Mouse (Mus musculus): Measurements from ENCODE around the gene Oprd1. TPM values are rescaled to one million over a fixed set of nuclear protein-coding genes. Genes with fewer than 3 reads are reported as not detected.

The Oprd1 gene
- polyA plus RNA-seq, 1 experiment: not detected

DNA sequence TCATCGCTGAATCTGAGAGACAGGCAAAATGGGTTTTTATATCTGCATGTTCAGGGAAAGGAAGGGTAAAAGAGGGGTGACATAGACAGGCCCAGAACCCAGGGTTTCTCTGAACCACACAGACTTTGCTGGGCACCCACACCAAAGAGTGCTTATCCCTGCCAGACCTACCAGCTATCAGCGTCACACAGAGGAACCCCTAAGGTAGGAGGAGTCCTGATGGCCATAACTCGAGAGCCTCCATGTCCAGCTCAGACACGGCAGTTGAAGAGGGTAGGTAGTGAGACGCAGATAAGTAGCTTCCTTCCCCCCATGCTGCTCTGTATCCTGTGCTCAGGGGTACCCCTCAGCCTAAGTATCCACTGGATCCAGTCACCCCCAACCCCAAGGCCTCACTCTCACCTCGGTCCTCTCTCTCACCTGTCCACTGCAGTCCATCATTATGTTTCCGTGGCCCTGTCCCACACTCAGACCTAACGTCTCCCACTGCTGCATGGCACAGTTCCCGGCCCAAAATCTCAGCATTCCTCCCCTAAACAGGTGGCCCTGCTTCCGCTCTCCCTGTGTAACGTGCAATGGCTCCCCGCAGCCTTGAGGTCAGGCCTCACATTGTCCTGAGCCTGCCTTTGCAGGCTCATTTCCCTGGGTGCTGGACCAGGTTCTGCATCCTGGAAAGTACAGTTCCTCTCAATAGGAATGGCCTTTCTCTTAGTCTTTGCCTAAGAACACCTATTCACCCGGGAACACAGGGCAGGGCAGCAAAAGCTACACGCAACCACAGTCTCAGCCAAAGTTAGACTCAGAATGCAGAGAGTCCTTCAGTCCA is 77.0 kb downstream of the Oprd1 start:
- H3K4me1 ChIP-seq (ENCODE audit: control insufficient read depth, insufficient read depth, low read length): peaks cover 2% of the 10 kb centered on the region; the same call in 1 of the 2 replicates
- no peak overlapping the region for H3K27ac ChIP-seq (ENCODE audit: insufficient read depth, low read length)
- no peak for TF ChIP-seq POLR2A (IDR thresholded peaks at IDR 0.05; ENCODE audit: low read depth, low read length)
- no peak for TF ChIP-seq CTCF (IDR thresholded peaks at IDR 0.05; ENCODE audit: borderline replicate concordance, insufficient read depth, low read length)
- H3K4me3 ChIP-seq (ENCODE audit: insufficient read depth, low read length): no peak overlapping the region

DNA sequence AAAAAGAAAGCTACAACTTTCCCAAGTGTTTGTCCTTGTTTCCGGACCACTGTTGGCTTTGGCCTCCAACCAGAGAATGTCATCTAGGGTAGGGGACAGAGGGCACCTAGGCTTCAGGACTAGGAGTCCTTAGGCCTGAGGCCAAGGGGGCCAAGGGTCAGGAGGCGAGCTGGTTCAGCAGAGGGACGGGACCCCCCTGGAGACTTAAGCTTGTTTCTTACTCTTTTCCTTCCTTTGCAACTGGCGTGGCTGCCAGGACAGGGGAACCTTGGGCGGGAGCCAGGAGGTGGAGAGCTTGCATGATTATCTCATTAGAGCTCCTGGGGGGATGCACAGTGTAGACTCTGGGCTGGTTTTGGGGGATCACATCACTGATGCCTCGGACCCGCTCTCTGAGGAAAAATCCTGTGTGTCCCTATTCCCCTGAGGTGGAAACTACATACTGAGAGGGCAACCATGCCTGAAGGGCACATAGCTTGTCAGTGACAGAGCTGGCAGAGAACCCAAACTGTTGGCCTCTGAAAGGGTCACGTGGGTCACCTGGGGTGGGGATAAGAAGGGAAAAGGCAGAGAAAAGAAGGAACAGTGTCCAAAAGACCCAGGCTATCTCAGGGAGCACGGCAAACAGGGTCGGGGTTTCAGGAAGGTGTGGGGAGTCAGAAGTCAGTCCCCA is 78.0 kb downstream of the Oprd1 start:
- H3K4me1 ChIP-seq (ENCODE audit: control insufficient read depth, insufficient read depth, low read length): peaks cover 2% of the 10 kb centered on the region; the same call in 1 of the 2 replicates
- H3K27ac ChIP-seq (ENCODE audit: insufficient read depth, low read length): no peak overlapping the region
- no peak overlapping the region for H3K4me3 ChIP-seq (ENCODE audit: insufficient read depth, low read length)
- TF ChIP-seq POLR2A (IDR thresholded peaks at IDR 0.05; ENCODE audit: low read depth, low read length) (no peak), CTCF (IDR thresholded peaks at IDR 0.05; ENCODE audit: borderline replicate concordance, insufficient read depth, low read length) (no peak)

DNA sequence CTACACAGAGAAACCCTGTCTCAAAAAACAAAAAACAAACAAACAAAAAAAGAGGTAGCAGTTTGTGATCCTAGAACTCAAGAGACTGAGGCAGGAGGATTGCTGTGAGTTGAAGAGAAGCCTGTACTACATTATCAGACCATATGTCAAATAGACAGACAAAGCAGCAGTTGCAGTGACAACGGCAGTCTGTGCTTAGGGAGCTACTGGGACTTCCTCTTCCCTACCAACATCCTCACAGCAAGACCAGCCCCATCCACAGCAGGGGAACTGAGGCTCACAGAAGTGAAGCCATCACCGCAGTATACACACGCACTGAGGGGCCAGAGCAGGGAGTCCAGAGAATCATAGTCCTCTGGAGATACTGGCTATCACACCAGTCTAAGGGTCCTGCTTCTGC is 78.7 kb downstream of the Oprd1 start:
- Histone ChIP-seq H3K4me3 (ENCODE audit: insufficient read depth, low read length) (no peak overlapping the region), H3K27ac (ENCODE audit: insufficient read depth, low read length) (no peak overlapping the region), H3K4me1 (ENCODE audit: control insufficient read depth, insufficient read depth, low read length) (peaks cover 2% of the 10 kb centered on the region; the same call in 1 of the 2 replicates)
- no peak for TF ChIP-seq CTCF (IDR thresholded peaks at IDR 0.05; ENCODE audit: borderline replicate concordance, insufficient read depth, low read length)
- TF ChIP-seq POLR2A (IDR thresholded peaks at IDR 0.05; ENCODE audit: low read depth, low read length): no peak

DNA sequence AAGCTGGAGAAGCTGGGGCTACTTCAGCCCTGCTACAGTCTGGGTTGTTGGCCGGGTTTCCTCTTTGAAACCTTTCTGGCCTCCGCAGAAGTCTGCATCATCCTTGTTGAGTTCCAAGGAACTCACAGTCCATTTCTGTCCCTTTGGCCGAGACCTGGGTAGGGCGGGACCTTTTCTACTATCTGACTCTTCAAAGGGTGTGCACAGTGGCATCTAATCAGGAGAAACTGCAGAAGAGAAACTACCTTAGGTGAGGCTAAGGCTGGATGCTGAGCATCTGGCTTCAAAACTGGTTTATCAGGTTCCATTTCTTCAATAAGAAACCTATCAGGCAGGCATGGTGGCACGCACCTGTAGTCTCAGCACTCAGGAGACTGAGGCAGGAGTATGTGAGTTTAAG is 79.7 kb downstream of the Oprd1 start:
- H3K4me3 ChIP-seq (ENCODE audit: insufficient read depth, low read length): no peak overlapping the region
- TF ChIP-seq CTCF (IDR thresholded peaks at IDR 0.05; ENCODE audit: borderline replicate concordance, insufficient read depth, low read length) (no peak), POLR2A (IDR thresholded peaks at IDR 0.05; ENCODE audit: low read depth, low read length) (no peak)
- no peak overlapping the region for H3K27ac ChIP-seq (ENCODE audit: insufficient read depth, low read length)

DNA sequence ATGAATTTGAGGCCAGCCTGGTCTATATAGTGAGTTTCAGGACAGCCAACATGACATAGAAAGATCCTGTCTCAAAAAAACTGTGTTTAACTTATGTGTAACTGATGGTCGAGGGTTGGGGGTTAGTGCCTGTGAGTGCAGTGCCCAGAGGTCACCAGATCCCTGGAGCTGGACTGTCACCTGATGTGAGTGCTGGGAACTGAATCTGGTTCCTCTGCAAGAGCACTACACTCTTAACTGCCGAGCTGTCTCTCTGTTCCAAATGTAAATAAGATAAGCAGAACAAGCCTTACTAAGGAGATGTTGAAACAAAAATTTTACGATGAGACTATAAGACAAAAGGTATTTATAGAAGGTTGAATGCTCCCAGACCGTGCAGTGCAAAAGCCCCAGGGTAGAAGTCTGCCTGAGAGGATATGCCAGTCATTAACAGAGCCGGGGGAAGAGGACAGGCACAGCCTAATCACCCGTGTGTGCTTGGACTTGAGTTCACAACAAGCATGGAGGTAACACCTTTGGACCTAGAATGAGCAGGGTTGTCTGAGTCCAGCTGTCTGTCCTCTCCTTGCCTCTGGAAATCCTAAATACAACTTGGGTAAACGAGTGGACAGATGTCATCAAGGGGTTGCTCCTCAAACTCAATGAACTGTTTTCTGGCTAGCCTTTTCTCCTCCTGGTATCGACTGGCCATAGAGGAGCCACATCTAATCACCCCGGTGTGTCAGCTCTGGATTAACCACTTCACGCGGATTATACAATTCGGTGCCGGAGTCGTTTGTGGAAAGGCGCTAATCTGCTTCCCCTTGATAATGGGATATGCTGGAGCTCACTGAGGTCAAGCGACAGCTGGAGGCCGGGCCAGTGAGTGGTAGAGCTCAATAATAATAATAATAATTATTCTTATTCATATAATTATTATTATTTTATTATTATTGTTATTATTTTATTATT is 81.1 kb downstream of the Oprd1 start:
- no peak overlapping the region for H3K27ac ChIP-seq (ENCODE audit: insufficient read depth, low read length)
- H3K4me3 ChIP-seq (ENCODE audit: insufficient read depth, low read length): no peak overlapping the region
- peaks cover 2% of the 10 kb centered on the region; the same call in 1 of the 2 replicates for H3K4me1 ChIP-seq (ENCODE audit: control insufficient read depth, insufficient read depth, low read length)
- TF ChIP-seq CTCF (IDR thresholded peaks at IDR 0.05; ENCODE audit: borderline replicate concordance, insufficient read depth, low read length) (no peak), POLR2A (IDR thresholded peaks at IDR 0.05; ENCODE audit: low read depth, low read length) (no peak)

More for the DNA sequence above, 79.7 kb downstream of the Oprd1 start:
- H3K4me1 ChIP-seq (ENCODE audit: control insufficient read depth, insufficient read depth, low read length): peaks cover 2% of the 10 kb centered on the region; the same call in 1 of the 2 replicates

DNA sequence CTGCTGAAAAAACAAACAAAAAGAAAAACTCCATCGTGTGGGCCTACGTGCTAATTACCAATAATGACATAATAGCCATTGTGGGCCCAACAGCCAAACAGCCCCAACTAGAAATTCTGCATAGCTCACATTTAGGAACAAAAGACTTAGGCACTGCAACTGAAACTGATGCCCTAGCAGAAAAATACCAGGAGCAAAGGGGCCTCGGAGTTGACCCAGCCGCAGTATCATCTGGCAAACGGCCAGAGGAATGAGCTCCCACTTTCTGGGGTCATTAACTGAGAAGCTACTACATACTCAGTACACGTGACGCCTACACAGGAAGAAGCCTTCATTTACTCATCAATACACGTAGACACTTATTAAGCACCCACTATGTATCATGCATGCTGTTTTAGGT is 82.0 kb downstream of the Oprd1 start:
- H3K27ac ChIP-seq (ENCODE audit: insufficient read depth, low read length): no peak overlapping the region
- TF ChIP-seq POLR2A (IDR thresholded peaks at IDR 0.05; ENCODE audit: low read depth, low read length) (no peak), CTCF (IDR thresholded peaks at IDR 0.05; ENCODE audit: borderline replicate concordance, insufficient read depth, low read length) (no peak)
- peaks cover 2% of the 10 kb centered on the region; the same call in 1 of the 2 replicates for H3K4me1 ChIP-seq (ENCODE audit: control insufficient read depth, insufficient read depth, low read length)
- no peak overlapping the region for H3K4me3 ChIP-seq (ENCODE audit: insufficient read depth, low read length)

Other genes starting within 250 kb of the Oprd1 start
- gene Tmem200b, start 222.7 kb downstream of the Oprd1 start, polyA plus RNA-seq (2011; ENCODE audit: insufficient read length, low read depth, missing spikeins): 4.4 and 8.0 TPM in 2 replicates
- gene Gm10300, start 69.8 kb downstream of the Oprd1 start, polyA plus RNA-seq (2011; ENCODE audit: insufficient read length, low read depth, missing spikeins): 0.35 TPM in 1 of 2 replicates, not detected in the other
- 21.6 and 34.0 TPM in 2 replicates for gene Epb41, start 69.2 kb downstream of the Oprd1 start, polyA plus RNA-seq (2011; ENCODE audit: insufficient read length, low read depth, missing spikeins)
- gene Ythdf2, start 67.8 kb upstream of the Oprd1 start, polyA plus RNA-seq (2011; ENCODE audit: insufficient read length, low read depth, missing spikeins): 63.9 and 76.0 TPM in 2 replicates
- gene Gmeb1, start 117.1 kb upstream of the Oprd1 start, polyA plus RNA-seq (2011; ENCODE audit: insufficient read length, low read depth, missing spikeins): 16.8 and 20.9 TPM in 2 replicates
- 36.5 and 38.3 TPM in 2 replicates for gene Taf12, start 129.9 kb upstream of the Oprd1 start, polyA plus RNA-seq (2011; ENCODE audit: insufficient read length, low read depth, missing spikeins)
- 0.67 TPM in 1 of 2 replicates, not detected in the other for gene Rab42, start 158.9 kb upstream of the Oprd1 start, polyA plus RNA-seq (2011; ENCODE audit: insufficient read length, low read depth, missing spikeins)
- gene Trnau1ap, start 185.1 kb upstream of the Oprd1 start, polyA plus RNA-seq (2011; ENCODE audit: insufficient read length, low read depth, missing spikeins): 29.6 and 33.5 TPM in 2 replicates
- gene Rcc1, start 209.1 kb upstream of the Oprd1 start, polyA plus RNA-seq (2011; ENCODE audit: insufficient read length, low read depth, missing spikeins): 33.6 and 34.4 TPM in 2 replicates

Measured in embryonic fibroblast, embryonic 13.5 days (primary cell).